Mouse (Mus musculus): ENCODE measurements around the gene Stard9.

- TF ChIP-seq EP300 (IDR thresholded peaks at IDR 0.05; ENCODE audit: low read depth) (no peak), CTCF (IDR thresholded peaks at IDR 0.05; ENCODE audit: low read depth) (no peak)
Observed at GRCm38 (mm10) chr2:120630246-120630645, 1.3 kb downstream of the Stard9 start.
